Mouse (Mus musculus): ENCODE measurements around the gene Folr1.

- TF ChIP-seq CTCF (IDR thresholded peaks at IDR 0.05; ENCODE audit: low read depth, low read length) (no peak), POLR2A (IDR thresholded peaks at IDR 0.05; ENCODE audit: borderline replicate concordance, low read depth, low read length) (no peak)
Observed at GRCm38 (mm10) chr7:101823758-101824630, 46.6 kb downstream of the Folr1 start.
